Mouse (Mus musculus): ENCODE measurements around the gene Kif19a. TPM values are rescaled to one million over a fixed set of nuclear protein-coding genes. Genes with fewer than 3 reads are reported as not detected.

The Kif19a gene
- 0.09 and 0.10 TPM in 2 replicates for polyA plus RNA-seq (2012; rRNA removed)
- not detected in 2 replicates for polyA plus RNA-seq (2014; fragmentation: Nextera tagmentation; extraction: Ambion mirVana)

DNA sequence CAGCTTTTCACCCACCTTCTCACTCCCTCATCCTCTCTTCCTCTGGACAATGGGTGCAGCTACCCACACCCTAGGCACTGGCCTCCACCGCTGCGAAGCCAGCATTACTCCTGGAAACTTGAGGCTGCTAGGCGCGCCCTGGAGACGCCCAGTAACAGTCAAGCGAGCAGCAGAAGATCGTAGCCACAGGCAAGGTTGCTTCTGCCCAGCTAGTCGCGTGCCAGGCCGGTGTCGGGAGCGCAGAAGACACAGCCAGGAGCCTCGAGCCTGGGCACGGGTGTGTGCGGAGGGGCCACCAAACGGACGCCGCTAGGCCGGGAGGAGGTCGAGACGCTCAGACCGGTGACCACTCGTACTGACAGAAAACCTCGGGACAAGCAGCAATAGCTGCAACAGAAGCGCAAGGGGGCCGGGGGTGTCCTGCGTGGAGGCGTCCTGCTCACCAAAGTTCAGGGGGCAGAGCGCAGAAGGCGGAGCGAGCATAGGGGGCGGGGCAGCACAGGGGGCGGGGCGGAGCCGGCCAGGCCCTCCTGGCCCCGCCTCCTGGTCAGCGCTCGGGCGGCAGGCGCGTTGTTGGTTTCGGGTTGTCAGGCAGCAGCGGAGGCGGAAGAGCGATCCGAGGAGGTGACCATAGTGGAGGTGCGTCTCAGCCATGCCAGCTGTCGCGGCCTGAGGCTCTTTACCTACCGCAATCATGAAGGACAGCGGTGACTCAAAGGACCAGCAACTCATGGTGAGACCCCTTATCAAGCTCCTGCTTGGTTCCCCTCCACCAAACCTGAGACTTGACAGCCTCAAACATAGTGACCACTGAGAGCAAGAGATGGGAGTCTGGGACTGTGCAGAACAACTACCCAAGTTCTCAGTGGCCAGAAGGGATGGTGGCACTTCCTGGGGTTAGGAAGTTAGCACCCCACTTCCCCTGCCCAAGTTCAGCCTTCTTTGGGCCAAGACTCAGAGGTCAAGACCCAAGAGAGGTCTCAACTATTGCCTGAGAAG, at the start of gene Kif19a:
Kif19a (plus strand) TSS at position 569 of the 999 bp plus-strand sequence.
- Histone ChIP-seq H3K4me2 (ENCODE audit: low read depth) (peak within 1 kb of the TSS; percentile 62), H3K27me3 (ENCODE audit: control insufficient read depth, insufficient read depth, low read length) (peaks cover 2% of the 10 kb centered on the region; the same call in 1 of the 2 replicates), H3K9ac (replicated peaks) (no peak within 1 kb of the TSS), H3K27ac (no peak within 1 kb of the TSS), H3K4me3 (ENCODE audit: insufficient read depth in 1 of 2, low read depth in 2 of 2, low read length in 2 of 2) (peak within 1 kb of the TSS; percentile 30), H3K36me3 (replicated peaks; ENCODE audit: control insufficient read depth, insufficient read depth, low read depth) (no peaks in the 10 kb centered on the region), H3K4me1 (replicated peaks; ENCODE audit: control insufficient read depth in 2 of 2, insufficient read depth in 2 of 2, low read length in 1 of 2) (no peaks in the 10 kb centered on the region), H3K9me3 (ENCODE audit: control insufficient read depth, low read length) (no peaks in the 10 kb centered on the region)
- ATAC-seq (ENCODE audit: insufficient read depth) (peak; percentile 65; the same call in 1 of the 2 replicates), DNase-seq (ENCODE audit: low read depth in 3 of 3, low spot score in 3 of 3) (peak in 1 of 3 experiments; percentile 26)
- 3% methylated on average over 51 of the region's 51 CpGs for WGBS (ENCODE audit: insufficient replicate concordance)
- TF ChIP-seq CTCF (IDR thresholded peaks at IDR 0.05; ENCODE audit: low read depth) (no peak), EP300 (IDR thresholded peaks at IDR 0.05; ENCODE audit: low read depth) (no peak)

DNA sequence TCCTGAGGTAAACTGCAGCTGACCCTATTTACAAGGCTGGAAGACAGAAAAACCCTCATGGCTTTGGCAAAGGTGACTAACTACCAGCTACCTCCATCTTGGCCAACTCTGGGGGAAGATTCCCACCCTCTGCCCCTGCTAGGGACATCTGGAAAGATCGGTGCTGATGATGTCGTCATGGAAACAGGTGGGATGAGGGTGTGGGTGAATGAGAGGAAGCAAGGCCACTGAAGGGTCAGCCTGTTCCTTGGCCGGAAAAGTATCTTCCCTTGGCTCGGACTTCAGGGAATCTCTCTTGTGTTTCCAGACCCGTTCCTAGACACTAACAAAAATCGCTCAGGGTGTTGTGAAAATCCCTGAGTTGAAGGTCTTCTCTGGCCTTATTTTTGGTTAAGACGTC, 49.7 kb upstream of the Kif19a start:
- no peak for TF ChIP-seq EP300 (IDR thresholded peaks at IDR 0.05; ENCODE audit: low read depth)
- no peak for TF ChIP-seq CTCF (IDR thresholded peaks at IDR 0.05; ENCODE audit: low read depth)
- no peak overlapping the region for H3K4me2 ChIP-seq (ENCODE audit: low read depth)
- ATAC-seq (ENCODE audit: insufficient read depth) (no peak), DNase-seq (ENCODE audit: low read depth in 3 of 3, low spot score in 3 of 3) (no peak)
- H3K36me3 ChIP-seq (replicated peaks; ENCODE audit: control insufficient read depth, insufficient read depth, low read depth) = no peaks in the 10 kb centered on the region
- no peaks in the 10 kb centered on the region for H3K4me1 ChIP-seq (replicated peaks; ENCODE audit: control insufficient read depth in 2 of 2, insufficient read depth in 2 of 2, low read length in 1 of 2)
- no peak overlapping the region for H3K27ac ChIP-seq
- H3K9me3 ChIP-seq (ENCODE audit: control insufficient read depth, low read length) = no peaks in the 10 kb centered on the region
- 61% methylated on average over 7 of the region's 7 CpGs for WGBS (ENCODE audit: insufficient replicate concordance)
- H3K4me3 ChIP-seq (ENCODE audit: insufficient read depth in 1 of 2, low read depth in 2 of 2, low read length in 2 of 2) = no peak overlapping the region
- no peak overlapping the region for H3K9ac ChIP-seq (replicated peaks)
- H3K27me3 ChIP-seq (ENCODE audit: control insufficient read depth, insufficient read depth, low read length) = no peaks in the 10 kb centered on the region

DNA sequence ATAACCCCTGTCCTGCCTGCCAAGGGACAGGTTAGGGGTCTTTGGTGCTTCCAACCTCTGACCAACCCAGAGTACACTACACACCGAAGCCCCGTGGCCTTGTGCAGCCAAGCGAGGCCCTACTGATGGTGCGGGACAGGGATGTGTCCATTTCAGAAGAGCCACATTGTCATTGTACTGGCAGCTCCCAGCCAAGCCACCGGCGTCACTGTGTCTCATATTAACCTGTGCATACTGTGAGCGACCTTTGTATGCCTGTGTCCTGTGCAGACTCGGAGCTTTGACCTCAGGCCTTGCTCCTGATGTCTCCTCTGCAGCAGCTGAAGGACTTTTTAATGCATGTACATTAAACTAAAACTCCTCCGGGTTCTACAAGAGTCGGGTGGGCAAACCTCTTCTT, 44.7 kb upstream of the Kif19a start:
- Histone ChIP-seq H3K9ac (replicated peaks) (no peak overlapping the region), H3K4me1 (replicated peaks; ENCODE audit: control insufficient read depth in 2 of 2, insufficient read depth in 2 of 2, low read length in 1 of 2) (peaks cover 0 to 5% of the 10 kb centered on the region in 2 experiments; a peak in 1 of 4 replicates), H3K27me3 (ENCODE audit: control insufficient read depth, insufficient read depth, low read length) (no peaks in the 10 kb centered on the region), H3K27ac (no peak overlapping the region), H3K4me2 (ENCODE audit: low read depth) (no peak overlapping the region), H3K9me3 (ENCODE audit: control insufficient read depth, low read length) (no peaks in the 10 kb centered on the region), H3K36me3 (replicated peaks; ENCODE audit: control insufficient read depth, insufficient read depth, low read depth) (no peaks in the 10 kb centered on the region), H3K4me3 (ENCODE audit: insufficient read depth in 1 of 2, low read depth in 2 of 2, low read length in 2 of 2) (no peak overlapping the region)
- no peak for DNase-seq (ENCODE audit: low read depth in 3 of 3, low spot score in 3 of 3)
- TF ChIP-seq CTCF (IDR thresholded peaks at IDR 0.05; ENCODE audit: low read depth) (no peak), EP300 (IDR thresholded peaks at IDR 0.05; ENCODE audit: low read depth) (no peak)
- WGBS (ENCODE audit: insufficient replicate concordance) = 73% methylated on average over 10 of the region's 10 CpGs
- no peak for ATAC-seq (ENCODE audit: insufficient read depth)

DNA sequence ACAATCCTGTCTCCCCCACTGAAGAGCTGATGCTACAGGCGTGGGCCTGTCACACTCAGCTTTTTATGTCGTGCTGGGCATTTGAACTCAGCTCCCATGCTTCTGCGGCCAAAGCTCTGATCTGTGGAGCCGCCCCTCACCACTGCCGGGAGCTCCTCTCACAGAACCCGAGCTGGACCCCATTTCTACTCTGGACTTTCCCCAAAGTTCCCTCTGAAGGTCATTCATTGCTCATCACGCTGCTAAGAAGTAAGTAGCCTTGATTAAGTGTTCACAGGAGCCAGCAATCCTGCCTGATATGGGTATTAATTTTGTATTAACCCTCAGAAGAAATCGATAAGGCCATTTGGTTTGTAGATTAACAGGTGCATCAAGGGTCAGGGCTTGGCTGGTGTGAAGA, 42.8 kb upstream of the Kif19a start:
- Histone ChIP-seq H3K4me2 (ENCODE audit: low read depth) (no peak overlapping the region), H3K9ac (replicated peaks) (no peak overlapping the region), H3K27me3 (ENCODE audit: control insufficient read depth, insufficient read depth, low read length) (peaks cover 4% of the 10 kb centered on the region), H3K4me1 (replicated peaks; ENCODE audit: control insufficient read depth in 2 of 2, insufficient read depth in 2 of 2, low read length in 1 of 2) (peaks cover 0 to 5% of the 10 kb centered on the region in 2 experiments; a peak in 1 of 4 replicates), H3K36me3 (replicated peaks; ENCODE audit: control insufficient read depth, insufficient read depth, low read depth) (no peaks in the 10 kb centered on the region), H3K4me3 (ENCODE audit: insufficient read depth in 1 of 2, low read depth in 2 of 2, low read length in 2 of 2) (no peak overlapping the region), H3K27ac (no peak overlapping the region), H3K9me3 (ENCODE audit: control insufficient read depth, low read length) (no peaks in the 10 kb centered on the region)
- DNase-seq (ENCODE audit: low read depth in 3 of 3, low spot score in 3 of 3) (no peak), ATAC-seq (ENCODE audit: insufficient read depth) (no peak)
- WGBS (ENCODE audit: insufficient replicate concordance) = 61% methylated on average over 8 of the region's 8 CpGs
- no peak for TF ChIP-seq EP300 (IDR thresholded peaks at IDR 0.05; ENCODE audit: low read depth)
- TF ChIP-seq CTCF (IDR thresholded peaks at IDR 0.05; ENCODE audit: low read depth) = no peak

DNA sequence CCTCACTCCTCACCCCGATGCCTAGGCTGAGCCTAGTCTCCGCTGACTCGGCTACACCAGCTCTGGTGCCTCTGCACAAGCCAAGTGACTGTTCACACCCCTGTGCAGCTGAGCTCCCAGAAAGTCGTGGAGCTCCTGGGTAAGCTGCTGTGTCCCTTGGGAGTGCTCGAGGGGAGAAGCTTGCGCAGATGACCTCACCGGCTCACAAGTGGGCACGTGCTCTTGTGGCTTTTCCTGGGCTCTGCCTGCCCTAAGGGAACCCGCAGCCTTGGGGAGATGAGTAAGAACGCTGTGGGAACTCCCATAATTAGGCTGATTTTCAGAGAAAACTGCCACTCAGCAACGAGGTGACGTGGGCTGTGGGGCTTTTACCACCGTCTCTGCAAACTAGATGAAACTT, 42.2 kb upstream of the Kif19a start:
- peaks cover 4% of the 10 kb centered on the region for H3K27me3 ChIP-seq (ENCODE audit: control insufficient read depth, insufficient read depth, low read length)
- ATAC-seq (ENCODE audit: insufficient read depth) (no peak), DNase-seq (ENCODE audit: low read depth in 3 of 3, low spot score in 3 of 3) (no peak)
- H3K9ac ChIP-seq (replicated peaks) = no peak overlapping the region
- H3K9me3 ChIP-seq (ENCODE audit: control insufficient read depth, low read length) = no peaks in the 10 kb centered on the region
- 56% methylated on average over 13 of the region's 13 CpGs for WGBS (ENCODE audit: insufficient replicate concordance)
- H3K4me3 ChIP-seq (ENCODE audit: insufficient read depth in 1 of 2, low read depth in 2 of 2, low read length in 2 of 2) = no peak overlapping the region
- no peak overlapping the region for H3K4me2 ChIP-seq (ENCODE audit: low read depth)
- no peaks in the 10 kb centered on the region for H3K36me3 ChIP-seq (replicated peaks; ENCODE audit: control insufficient read depth, insufficient read depth, low read depth)
- TF ChIP-seq CTCF (IDR thresholded peaks at IDR 0.05; ENCODE audit: low read depth) (no peak), EP300 (IDR thresholded peaks at IDR 0.05; ENCODE audit: low read depth) (no peak)
- peaks cover 0 to 5% of the 10 kb centered on the region in 2 experiments; a peak in 1 of 4 replicates for H3K4me1 ChIP-seq (replicated peaks; ENCODE audit: control insufficient read depth in 2 of 2, insufficient read depth in 2 of 2, low read length in 1 of 2)
- no peak overlapping the region for H3K27ac ChIP-seq

Data from liver, embryonic 14.5 days (tissue).